Mouse (Mus musculus) neural tube, embryonic 11.5 days (tissue): ENCODE measurements at regions not wholly inside any gene's neighbourhood (a gene's known extent, or its start where the extent isn't known, plus 50 kb on each side); places are given as distances from the start of the nearest gene placed in this dataset.

Source experiments
- ATAC-seq: fragments of 200-750 bp; cut with Nextera tagmentation; 2 replicates; pipeline ENCODE4 v1.8.0; 2017; ENCODE audit warnings: moderate number of reproducible peaks, mild to moderate bottlenecking, moderate TSS enrichment, moderate library complexity; ENCODE audit not compliant: insufficient read depth, low FRiP score, low TSS enrichment
- DNase-seq: peaks from one replicate; pipeline ENCODE4 v3.0.0-alpha.2; 2015; ENCODE audit warnings: low spot score
- H3K27ac ChIP-seq: fragments of 300-500 bp; sonication (generic); 2 replicates; pipeline ENCODE4 v1.5.1; 2014; ENCODE audit warnings: low read depth, mild to moderate bottlenecking, low read length
- H3K27me3 ChIP-seq: fragments of 300-500 bp; sonication (generic); 2 replicates; pipeline ENCODE4 v1.6.1; 2014; ENCODE audit warnings: mild to moderate bottlenecking, low read length, mixed read lengths; ENCODE audit not compliant: control insufficient read depth, insufficient read depth
- H3K36me3 ChIP-seq: fragments of 300-500 bp; sonication (generic); 2 replicates; pipeline ENCODE4 v1.6.1; 2014; ENCODE audit warnings: mild to moderate bottlenecking, low read length, moderate library complexity, mixed read lengths; ENCODE audit not compliant: control insufficient read depth, insufficient read depth
- H3K4me1 ChIP-seq: fragments of 300-500 bp; sonication (generic); 2 replicates; pipeline ENCODE4 v1.6.1; 2014; ENCODE audit warnings: low read length, mixed read lengths; ENCODE audit not compliant: control insufficient read depth, insufficient read depth
- H3K4me2 ChIP-seq: fragments of 300-500 bp; sonication (generic); 2 replicates; pipeline ENCODE4 v1.6.1; 2014; ENCODE audit warnings: low read depth, mild to moderate bottlenecking, moderate library complexity
- H3K4me3 ChIP-seq: fragments of 300-500 bp; sonication (generic); 2 replicates; pipeline ENCODE4 v1.5.1; 2014; ENCODE audit warnings: low read depth, low read length
- H3K9ac ChIP-seq: fragments of 300-500 bp; sonication (generic); 2 replicates; pipeline ENCODE4 v1.6.1; 2014; ENCODE audit warnings: mild to moderate bottlenecking, low read length
- H3K9me3 ChIP-seq: fragments of 300-500 bp; sonication (generic); 2 replicates; pipeline ENCODE4 v1.6.1; 2016; ENCODE audit warnings: low read length; ENCODE audit not compliant: control insufficient read depth
- WGBS: fragments of 180-500 bp; shearing (Covaris S2); extraction: QIAGEN DNeasy Blood & Tissue Kit; methylation state at CpG from one replicate; pipeline ENCODE4 v1.1.7; 2014; 5-methylcytosine and 5-hydroxymethylcytosine counted together

- WGBS, result 37% methylated on average over 2 of the region's 2 CpGs
- no peaks in the 10 kb centered on the region for H3K4me1 ChIP-seq
- no peaks in the 10 kb centered on the region for H3K36me3 ChIP-seq
- no peaks in the 10 kb centered on the region for H3K9me3 ChIP-seq
- ATAC-seq (no peak), DNase-seq (no peak)
- H3K9ac ChIP-seq, result no peak overlapping the region
- H3K4me3 ChIP-seq, result no peak overlapping the region
- H3K27me3 ChIP-seq, result no peaks in the 10 kb centered on the region
- H3K27ac ChIP-seq, result no peak overlapping the region
- no peak overlapping the region for H3K4me2 ChIP-seq
Observed at GRCm38 (mm10) chr1:194108132-194108531, 509.9 kb upstream of the Plxna2 start.

- H3K9ac ChIP-seq, result no peak overlapping the region
- WGBS, result 89% methylated on average over 3 of the region's 3 CpGs
- no peak for DNase-seq
Observed at GRCm38 (mm10) chr1:194107271-194107938, 510.6 kb upstream of the Plxna2 start.

GRCm38 (mm10) chr1:194089918-194090548 lies 528.0 kb upstream of the Plxna2 start:
- no peak for DNase-seq
- H3K36me3 ChIP-seq, result no peaks in the 10 kb centered on the region
- H3K27me3 ChIP-seq, result no peaks in the 10 kb centered on the region
- no peaks in the 10 kb centered on the region for H3K9me3 ChIP-seq
- WGBS, result 70% methylated on average over 2 of the region's 2 CpGs
- no peak for ATAC-seq
- no peak overlapping the region for H3K27ac ChIP-seq
- no peak overlapping the region for H3K4me3 ChIP-seq
- H3K9ac ChIP-seq, result no peak overlapping the region
- H3K4me2 ChIP-seq, result no peak overlapping the region
- no peaks in the 10 kb centered on the region for H3K4me1 ChIP-seq

More at GRCm38 (mm10) chr1:194107271-194107938, 510.6 kb upstream of the Plxna2 start:
- no peak overlapping the region for H3K4me3 ChIP-seq
- H3K4me1 ChIP-seq, result no peaks in the 10 kb centered on the region
- ATAC-seq, result no peak
- H3K4me2 ChIP-seq, result no peak overlapping the region
- no peak overlapping the region for H3K27ac ChIP-seq
- H3K36me3 ChIP-seq, result no peaks in the 10 kb centered on the region
- H3K9me3 ChIP-seq, result no peaks in the 10 kb centered on the region
- no peaks in the 10 kb centered on the region for H3K27me3 ChIP-seq

- DNase-seq (no peak), ATAC-seq (no peak)
- H3K4me2 ChIP-seq, result no peak overlapping the region
- no peaks in the 10 kb centered on the region for H3K9me3 ChIP-seq
- no peak overlapping the region for H3K4me3 ChIP-seq
- no peak overlapping the region for H3K27ac ChIP-seq
- no peaks in the 10 kb centered on the region for H3K4me1 ChIP-seq
- H3K36me3 ChIP-seq, result no peaks in the 10 kb centered on the region
- no peaks in the 10 kb centered on the region for H3K27me3 ChIP-seq
- no peak overlapping the region for H3K9ac ChIP-seq
- 82% methylated on average over 5 of the region's 5 CpGs for WGBS
Observed at GRCm38 (mm10) chr1:194058512-194058911, 559.5 kb upstream of the Plxna2 start.

GRCm38 (mm10) chr1:194056544-194056943 lies 561.5 kb upstream of the Plxna2 start:
- H3K4me1 ChIP-seq, result no peaks in the 10 kb centered on the region
- H3K27ac ChIP-seq, result no peak overlapping the region
- ATAC-seq (no peak), DNase-seq (no peak)
- WGBS, result 10% methylated on average over 1 of the region's 1 CpGs
- H3K9me3 ChIP-seq, result no peaks in the 10 kb centered on the region
- H3K27me3 ChIP-seq, result no peaks in the 10 kb centered on the region
- H3K4me2 ChIP-seq, result no peak overlapping the region
- H3K36me3 ChIP-seq, result no peaks in the 10 kb centered on the region
- no peak overlapping the region for H3K9ac ChIP-seq
- no peak overlapping the region for H3K4me3 ChIP-seq

- H3K27ac ChIP-seq, result no peak overlapping the region
- 89% methylated on average over 4 of the region's 4 CpGs for WGBS
- H3K9me3 ChIP-seq, result no peaks in the 10 kb centered on the region
- H3K27me3 ChIP-seq, result no peaks in the 10 kb centered on the region
- H3K36me3 ChIP-seq, result no peaks in the 10 kb centered on the region
- ATAC-seq, result no peak
- no peak overlapping the region for H3K9ac ChIP-seq
- no peak overlapping the region for H3K4me3 ChIP-seq
- no peak for DNase-seq
- H3K4me1 ChIP-seq, result no peaks in the 10 kb centered on the region
- no peak overlapping the region for H3K4me2 ChIP-seq
Observed at GRCm38 (mm10) chr1:194049746-194050351, 568.2 kb upstream of the Plxna2 start.

GRCm38 (mm10) chr1:194041393-194042352 lies 576.3 kb upstream of the Plxna2 start:
- Histone ChIP-seq H3K4me1 (no peaks in the 10 kb centered on the region), H3K27me3 (no peaks in the 10 kb centered on the region), H3K4me3 (no peak overlapping the region), H3K27ac (peak overlapping the region; percentile 67; the same call in 1 of the 2 replicates), H3K36me3 (no peaks in the 10 kb centered on the region), H3K4me2 (no peak overlapping the region), H3K9ac (no peak overlapping the region), H3K9me3 (no peaks in the 10 kb centered on the region)
- peak; percentile 43 for DNase-seq
- 36% methylated on average over 8 of the region's 8 CpGs for WGBS
- ATAC-seq, result peak; percentile 73

- no peaks in the 10 kb centered on the region for H3K4me1 ChIP-seq
- H3K9ac ChIP-seq, result no peak overlapping the region
- no peak overlapping the region for H3K4me2 ChIP-seq
- no peak for ATAC-seq
- DNase-seq, result no peak
- H3K4me3 ChIP-seq, result no peak overlapping the region
- H3K27ac ChIP-seq, result no peak overlapping the region
- H3K36me3 ChIP-seq, result no peaks in the 10 kb centered on the region
- no peaks in the 10 kb centered on the region for H3K9me3 ChIP-seq
- no peaks in the 10 kb centered on the region for H3K27me3 ChIP-seq
Observed at GRCm38 (mm10) chr1:194038711-194039110, 579.3 kb upstream of the Plxna2 start.
